Mouse (Mus musculus): ENCODE measurements at regions not wholly inside any gene's neighbourhood (a gene's known extent, or its start where the extent isn't known, plus 50 kb on each side); places are given as distances from the start of the nearest gene placed in this dataset.
A peak's percentile ranks its signal among the peaks of the same experiment; 100 is the strongest.

DNA sequence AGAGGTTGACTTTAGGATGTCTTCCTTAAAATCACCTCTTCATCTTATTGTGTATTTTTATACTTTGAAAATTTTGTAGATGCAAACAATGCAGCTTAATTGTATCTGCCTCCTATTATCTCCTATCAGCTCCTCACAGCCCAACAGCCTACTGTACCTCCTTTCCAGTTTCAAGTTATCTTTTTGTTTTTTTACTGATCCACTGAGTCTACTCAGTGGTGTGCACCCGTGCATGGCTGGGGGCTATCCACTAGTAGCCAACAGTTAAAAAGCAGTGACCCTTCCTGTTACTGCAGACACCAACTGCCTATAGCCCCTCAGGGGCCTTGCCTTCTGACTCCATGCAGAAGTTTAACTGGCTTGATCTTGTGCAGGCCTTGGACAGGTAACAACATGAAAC, 170.4 kb upstream of the Ctnnb1 start:
- ATAC-seq (replicated peaks; ENCODE audit: poor library complexity, severe bottlenecking): no peak

DNA sequence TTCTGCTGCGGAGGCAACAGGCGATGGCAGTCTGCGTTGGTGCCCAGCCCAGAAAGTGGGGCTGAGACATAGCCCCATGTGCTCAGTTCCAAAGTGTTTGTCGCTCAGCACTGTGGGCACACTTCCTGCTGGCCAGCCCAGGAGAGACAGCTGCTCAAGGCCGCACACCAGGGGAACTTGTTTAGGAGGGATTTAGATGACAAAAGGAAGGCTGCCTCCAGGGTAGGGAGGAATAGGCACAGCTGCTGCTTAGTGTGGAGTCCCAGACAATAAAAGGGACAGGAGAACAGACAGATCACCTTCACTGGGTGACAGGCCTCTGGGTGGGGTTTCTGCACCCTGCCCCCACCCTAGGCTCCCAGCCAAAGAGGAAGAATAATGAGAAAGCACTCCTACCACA, 169.2 kb upstream of the Ctnnb1 start:
- ATAC-seq (replicated peaks; ENCODE audit: poor library complexity, severe bottlenecking): no peak

- ATAC-seq (replicated peaks; ENCODE audit: poor library complexity, severe bottlenecking): no peak
Measured at GRCm38 (mm10) chr9:120763802-120764201, 165.2 kb upstream of the Ctnnb1 start.

GRCm38 (mm10) chr9:120764663-120765062, 164.4 kb upstream of the Ctnnb1 start:
- no peak for ATAC-seq (replicated peaks; ENCODE audit: poor library complexity, severe bottlenecking)

GRCm38 (mm10) chr9:120765292-120765691, 163.7 kb upstream of the Ctnnb1 start:
- no peak for ATAC-seq (replicated peaks; ENCODE audit: poor library complexity, severe bottlenecking)

DNA sequence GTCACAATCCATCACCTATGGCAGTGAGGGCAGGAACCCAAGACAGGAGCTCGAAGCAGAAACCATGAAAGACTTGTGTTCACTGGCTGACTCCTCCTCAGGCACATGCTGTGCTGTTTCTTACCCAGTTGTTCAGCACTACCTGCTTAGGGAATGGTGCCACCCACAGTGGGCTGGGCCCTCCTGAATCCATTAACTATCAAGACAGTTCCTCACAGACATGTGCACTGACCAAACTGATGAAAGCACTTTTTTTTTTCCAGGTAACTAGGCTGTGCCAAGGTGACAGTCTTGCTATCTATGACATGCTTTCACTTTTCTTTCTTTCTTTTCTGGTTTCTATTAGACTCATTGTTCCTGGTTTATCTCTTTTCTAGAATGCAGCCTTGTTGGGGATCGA, 162.1 kb upstream of the Ctnnb1 start:
- no peak for ATAC-seq (replicated peaks; ENCODE audit: poor library complexity, severe bottlenecking)

DNA sequence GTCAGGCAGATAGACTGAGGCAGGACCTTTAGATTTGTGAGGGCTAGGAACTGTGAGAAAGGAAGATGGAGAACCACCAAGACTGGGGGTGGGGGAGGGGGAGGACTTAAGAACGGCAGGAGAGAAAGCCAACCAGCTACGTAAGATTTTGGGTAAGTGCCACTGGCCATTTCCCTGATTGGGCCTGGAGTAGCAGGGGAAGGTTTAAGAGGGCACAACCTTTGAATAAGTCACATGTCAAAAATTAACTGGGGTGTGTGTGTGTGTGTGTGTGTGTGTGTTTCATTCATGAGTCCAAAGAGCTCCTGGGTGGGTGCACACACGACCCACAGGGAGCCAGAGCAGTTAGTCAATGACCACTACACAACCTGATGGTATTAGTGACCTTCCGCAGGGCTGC, 161.6 kb upstream of the Ctnnb1 start:
- ATAC-seq (replicated peaks; ENCODE audit: poor library complexity, severe bottlenecking): no peak

DNA sequence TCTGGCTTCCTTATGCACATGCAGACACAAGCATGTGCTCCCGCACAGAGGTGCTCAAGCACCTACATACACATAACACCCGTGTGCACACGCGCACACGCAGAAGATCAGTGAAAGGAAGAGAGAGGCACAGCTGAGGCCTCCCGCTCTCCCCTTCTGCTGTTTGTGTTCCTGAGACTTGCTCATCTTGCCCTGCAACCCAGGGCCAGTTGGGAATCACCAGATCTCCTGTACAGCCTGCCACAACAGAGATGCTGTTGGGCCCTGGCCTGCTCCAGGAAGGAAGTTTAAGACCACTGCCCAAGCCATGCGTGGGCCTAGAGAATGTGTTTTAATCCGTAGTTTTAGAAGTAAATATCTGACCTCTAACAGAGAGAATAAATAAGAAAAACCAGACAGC, 160.0 kb upstream of the Ctnnb1 start:
- ATAC-seq (replicated peaks; ENCODE audit: poor library complexity, severe bottlenecking): no peak

DNA sequence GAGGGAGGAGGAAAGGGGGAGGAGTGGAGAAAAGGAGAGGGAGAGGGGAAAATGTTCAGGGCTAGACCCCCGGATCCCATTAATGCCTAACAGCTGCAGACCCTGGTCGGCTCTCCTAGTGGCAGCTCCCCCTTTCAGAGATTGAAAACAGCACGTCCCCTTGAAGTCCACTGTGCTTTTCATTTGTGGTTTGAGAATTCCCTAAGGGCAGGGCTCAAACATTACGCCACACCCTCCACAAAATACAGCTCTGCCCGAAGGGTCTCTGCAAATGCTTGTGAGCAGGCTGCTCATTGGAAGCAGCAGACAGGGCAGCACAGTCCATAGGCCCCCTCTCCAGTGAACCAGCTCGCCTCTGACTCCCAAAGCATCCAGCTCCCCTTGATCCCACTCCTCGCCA, 159.3 kb upstream of the Ctnnb1 start:
- no peak for ATAC-seq (replicated peaks; ENCODE audit: poor library complexity, severe bottlenecking)

DNA sequence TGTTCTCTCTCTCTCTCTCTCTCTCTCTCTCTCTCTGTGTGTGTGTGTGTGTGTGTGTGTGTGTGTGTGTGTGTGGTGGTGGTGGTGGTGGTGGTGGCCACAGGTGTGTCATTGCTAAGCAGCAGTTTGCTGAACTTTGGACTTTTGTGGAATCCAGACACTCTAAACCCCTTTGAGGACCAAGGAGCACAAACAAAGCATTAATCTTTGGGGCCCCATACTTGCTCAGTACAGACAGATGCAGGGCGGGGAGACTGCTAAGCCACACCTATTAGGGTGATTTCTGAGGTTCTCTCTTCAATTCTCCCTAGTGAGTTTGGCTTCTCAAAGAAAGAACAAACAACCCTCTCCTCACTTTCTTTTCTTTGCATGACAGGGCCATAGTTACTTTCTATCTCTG, 158.1 kb upstream of the Ctnnb1 start:
- ATAC-seq (replicated peaks; ENCODE audit: poor library complexity, severe bottlenecking): no peak

DNA sequence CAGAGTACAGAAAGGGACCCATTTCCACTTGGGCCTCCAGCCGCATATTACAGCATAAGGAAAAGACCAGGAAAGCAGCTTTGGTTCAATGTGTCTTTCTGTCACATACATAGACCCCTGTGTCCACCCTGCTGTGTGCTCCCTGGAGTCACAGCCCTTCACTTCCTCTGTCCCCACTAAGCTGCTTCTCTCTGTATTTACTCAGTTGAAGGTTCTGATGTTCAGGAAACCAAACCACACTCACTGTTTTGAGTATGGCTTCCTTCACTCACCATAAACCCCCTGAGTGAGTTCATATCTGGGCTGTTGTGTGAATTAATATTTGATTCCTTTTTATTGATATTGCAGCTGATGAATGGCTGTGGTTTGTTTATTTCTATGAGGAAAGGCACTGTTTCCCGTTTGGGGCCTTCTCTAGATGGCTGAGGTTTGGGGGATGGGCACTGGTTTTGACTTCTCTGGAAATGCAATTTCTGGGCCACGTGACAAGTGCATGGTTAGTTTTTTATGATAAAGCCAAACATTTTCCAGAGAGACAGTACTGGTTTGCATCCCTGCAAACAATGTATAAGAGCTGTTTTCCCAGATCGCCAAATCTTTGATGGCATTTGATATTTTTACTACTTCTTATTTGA, 157.0 kb upstream of the Ctnnb1 start:
- ATAC-seq (replicated peaks; ENCODE audit: poor library complexity, severe bottlenecking): no peak

GRCm38 (mm10) chr9:120774251-120774650, 154.8 kb upstream of the Ctnnb1 start:
- no peak for ATAC-seq (replicated peaks; ENCODE audit: poor library complexity, severe bottlenecking)

DNA sequence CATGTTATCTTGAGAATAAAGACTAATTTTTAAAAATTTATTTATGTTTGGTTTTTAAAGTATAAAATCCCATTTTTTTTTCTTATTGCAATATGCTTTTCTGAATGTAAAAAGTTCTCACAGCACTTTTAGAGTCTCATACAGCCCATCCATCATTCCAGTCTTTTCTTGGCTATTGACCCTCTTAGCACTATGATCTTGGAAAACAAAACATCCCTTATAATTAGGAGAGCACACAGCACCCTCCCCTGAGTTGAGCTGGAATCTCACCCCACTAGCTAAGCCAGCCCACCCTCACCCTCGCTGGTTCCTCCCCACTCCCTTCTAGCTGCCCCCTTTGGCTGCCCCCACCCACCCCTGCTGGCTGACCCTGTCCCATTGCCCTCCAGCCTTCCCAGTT, 154.2 kb upstream of the Ctnnb1 start:
- ATAC-seq (replicated peaks; ENCODE audit: poor library complexity, severe bottlenecking): no peak

GRCm38 (mm10) chr9:120775721-120776120, 153.3 kb upstream of the Ctnnb1 start:
- no peak for ATAC-seq (replicated peaks; ENCODE audit: poor library complexity, severe bottlenecking)

DNA sequence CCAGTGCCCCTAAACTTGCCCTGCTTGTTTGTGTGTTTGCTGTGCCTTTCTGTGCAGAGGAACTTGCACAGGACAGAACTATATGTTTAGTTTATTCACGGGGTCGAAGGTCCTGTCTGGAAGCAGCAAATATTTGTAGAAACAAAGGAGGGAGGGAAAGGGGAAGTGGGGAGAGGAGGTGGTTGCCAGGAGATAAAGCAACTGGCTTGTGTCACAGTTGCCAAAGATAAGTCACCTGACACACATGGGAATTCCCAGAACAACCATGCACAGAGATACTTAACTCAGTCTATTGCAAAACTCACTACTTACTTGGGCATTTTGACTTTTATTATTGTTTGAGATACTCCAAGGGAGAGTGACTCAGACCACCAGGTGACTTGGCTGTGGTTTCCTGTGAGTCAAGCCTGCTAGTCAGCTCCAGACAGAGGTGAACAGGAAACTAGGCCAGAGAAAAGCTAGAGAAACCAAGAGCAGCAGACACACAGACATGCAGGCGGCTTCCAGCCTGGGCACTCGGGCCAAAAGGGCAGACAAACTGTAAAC, 152.5 kb upstream of the Ctnnb1 start:
- peak; percentile 91 for ATAC-seq (replicated peaks; ENCODE audit: poor library complexity, severe bottlenecking)

DNA sequence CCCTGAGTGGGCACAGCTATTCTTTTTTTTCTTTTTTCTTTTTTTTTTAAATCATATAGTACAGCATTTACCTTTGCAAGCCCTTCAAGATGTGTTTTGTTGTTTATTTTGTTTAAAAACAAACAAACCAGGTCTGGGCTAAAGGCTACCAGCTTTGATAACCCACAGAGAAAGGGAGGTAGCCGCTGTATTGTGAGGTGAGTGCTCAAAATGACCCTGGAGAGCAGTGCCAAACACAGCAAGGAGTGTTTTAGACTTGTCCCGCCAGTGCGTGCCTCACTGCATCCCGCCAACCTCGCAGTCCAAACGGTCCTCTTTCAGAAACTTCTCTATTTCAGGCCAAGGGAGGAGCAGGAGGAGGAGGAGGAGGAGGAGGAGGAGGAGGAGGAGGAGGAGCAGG, 152.0 kb upstream of the Ctnnb1 start:
- no peak for ATAC-seq (replicated peaks; ENCODE audit: poor library complexity, severe bottlenecking)

- ATAC-seq (replicated peaks; ENCODE audit: poor library complexity, severe bottlenecking): no peak
Measured at GRCm38 (mm10) chr9:120777501-120777900, 151.5 kb upstream of the Ctnnb1 start.

GRCm38 (mm10) chr9:120778423-120778822, 150.6 kb upstream of the Ctnnb1 start:
- no peak for ATAC-seq (replicated peaks; ENCODE audit: poor library complexity, severe bottlenecking)

GRCm38 (mm10) chr9:120794210-120794609, 134.8 kb upstream of the Ctnnb1 start:
- no peak for ATAC-seq (replicated peaks; ENCODE audit: poor library complexity, severe bottlenecking)

- ATAC-seq (replicated peaks; ENCODE audit: poor library complexity, severe bottlenecking): no peak
Measured at GRCm38 (mm10) chr9:120796111-120796880, 132.7 kb upstream of the Ctnnb1 start.

DNA sequence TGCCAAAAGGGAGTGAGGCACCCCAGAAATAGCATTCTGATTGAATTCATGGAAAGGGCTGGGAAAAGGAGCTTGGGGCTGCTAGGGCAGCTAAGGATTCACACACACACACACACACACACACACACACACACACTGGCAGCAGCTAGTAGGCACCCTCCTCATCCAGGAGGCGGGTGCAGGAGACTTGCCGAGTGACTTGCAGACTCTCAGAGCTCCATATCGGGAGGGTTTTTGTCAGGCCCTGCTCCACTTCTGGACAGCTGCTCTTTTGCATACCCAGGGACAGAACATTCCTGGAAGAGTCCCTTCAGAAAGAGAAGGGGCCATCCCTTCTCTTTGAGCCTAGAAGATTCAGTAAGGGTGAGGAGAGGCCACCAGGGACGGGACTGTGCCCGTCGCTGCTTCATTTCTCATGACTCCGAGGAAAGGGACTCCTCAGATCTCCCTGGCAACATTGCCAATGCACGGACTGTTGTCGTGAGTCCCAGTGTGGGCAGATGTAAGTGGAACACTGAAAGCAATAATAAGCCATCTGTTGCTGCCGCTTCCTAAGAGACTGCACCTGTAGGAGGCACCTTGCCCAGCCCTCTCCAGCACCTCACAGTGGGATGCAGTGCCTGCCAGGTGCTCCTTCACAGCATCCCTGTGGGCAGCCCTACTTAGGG, 130.9 kb upstream of the Ctnnb1 start:
- ATAC-seq (replicated peaks; ENCODE audit: poor library complexity, severe bottlenecking): no peak

Measured in granulocyte monocyte progenitor cell, adult 5-6 weeks (primary cell).